Mouse (Mus musculus) adrenal gland, adult 8-10 months (tissue): ENCODE measurements at regions not wholly inside any gene's neighbourhood (a gene's known extent, or its start where the extent isn't known, plus 50 kb on each side); places are given as distances from the start of the nearest gene placed in this dataset.

Source experiments
- DNase-seq: peaks from one replicate; pipeline ENCODE4 v3.0.0; 2022

DNA sequence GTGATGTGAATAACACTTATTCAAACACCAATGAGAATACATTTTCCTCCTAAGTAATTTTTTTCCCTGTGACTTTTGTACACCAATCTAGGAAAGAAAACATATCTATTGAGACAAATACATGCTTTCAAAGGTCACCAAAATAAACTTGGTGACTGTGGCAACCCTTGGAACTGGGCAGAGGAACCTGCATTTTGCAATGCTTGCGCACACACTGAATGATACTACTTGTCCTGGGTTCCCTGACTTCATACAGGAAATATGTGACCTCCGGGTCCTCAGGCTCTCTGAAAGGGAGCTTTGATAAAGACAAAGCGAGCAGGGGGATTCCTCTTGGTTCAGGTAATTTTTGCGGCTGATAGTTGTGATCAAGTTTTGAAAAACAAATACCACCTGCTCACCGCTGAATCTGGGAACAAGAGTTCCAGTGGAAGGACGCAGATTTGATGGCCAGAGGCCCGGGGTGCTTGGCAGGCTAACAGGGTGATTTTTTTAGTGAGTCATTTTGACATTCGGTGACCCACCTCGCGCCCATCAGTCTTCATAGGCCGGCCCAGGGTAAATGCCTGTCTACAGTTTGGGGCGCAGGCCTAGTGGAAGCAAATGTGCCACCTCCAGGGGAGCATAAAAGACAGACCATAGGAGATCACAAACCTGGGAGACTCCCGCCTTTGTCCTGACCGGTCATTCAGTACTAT, 203.0 kb downstream of the Enc1 start:
- DNase-seq = peak; percentile 51

DNA sequence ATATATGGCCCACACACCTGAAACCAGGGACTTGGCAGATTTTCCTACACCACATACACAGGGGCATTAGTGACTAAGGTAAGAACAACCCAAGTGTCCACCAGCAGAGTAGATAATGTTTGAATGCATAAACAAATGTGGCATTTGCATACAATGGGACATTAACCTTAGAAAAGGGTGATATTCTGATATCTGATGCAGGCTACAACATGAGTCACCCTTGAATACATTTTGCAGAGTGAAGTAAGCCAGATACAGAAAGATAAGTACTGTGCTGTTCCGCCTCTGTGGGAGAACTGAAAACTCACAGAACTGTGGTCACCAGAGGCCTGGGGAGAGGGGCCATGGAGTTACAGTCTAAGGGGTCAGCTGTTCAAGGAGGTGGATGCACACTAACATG, 201.9 kb downstream of the Enc1 start:
- no peak for DNase-seq

GRCm38 (mm10) chr13:97442283-97442682, 201.4 kb downstream of the Enc1 start:
- DNase-seq = no peak

DNA sequence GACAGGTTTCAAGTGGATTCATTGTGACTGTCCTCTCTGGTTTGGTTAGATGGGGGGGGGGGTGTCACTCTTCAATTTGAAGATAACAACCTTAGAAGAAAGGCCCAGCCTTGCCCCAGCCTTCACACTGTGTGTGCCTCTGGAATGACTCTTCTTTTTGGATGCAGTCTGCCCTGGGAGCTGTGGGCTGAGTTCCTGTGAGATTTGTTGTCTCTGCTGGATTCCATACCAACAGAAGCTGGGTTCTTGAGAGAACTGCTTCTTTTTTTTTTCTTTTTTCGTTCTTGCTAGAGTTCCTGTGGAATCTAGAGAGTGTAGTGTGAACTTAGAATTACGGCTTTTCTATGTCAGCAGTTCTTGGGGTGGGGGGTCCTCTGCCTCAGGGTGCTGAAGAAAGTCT, 200.9 kb downstream of the Enc1 start:
- no peak for DNase-seq

DNA sequence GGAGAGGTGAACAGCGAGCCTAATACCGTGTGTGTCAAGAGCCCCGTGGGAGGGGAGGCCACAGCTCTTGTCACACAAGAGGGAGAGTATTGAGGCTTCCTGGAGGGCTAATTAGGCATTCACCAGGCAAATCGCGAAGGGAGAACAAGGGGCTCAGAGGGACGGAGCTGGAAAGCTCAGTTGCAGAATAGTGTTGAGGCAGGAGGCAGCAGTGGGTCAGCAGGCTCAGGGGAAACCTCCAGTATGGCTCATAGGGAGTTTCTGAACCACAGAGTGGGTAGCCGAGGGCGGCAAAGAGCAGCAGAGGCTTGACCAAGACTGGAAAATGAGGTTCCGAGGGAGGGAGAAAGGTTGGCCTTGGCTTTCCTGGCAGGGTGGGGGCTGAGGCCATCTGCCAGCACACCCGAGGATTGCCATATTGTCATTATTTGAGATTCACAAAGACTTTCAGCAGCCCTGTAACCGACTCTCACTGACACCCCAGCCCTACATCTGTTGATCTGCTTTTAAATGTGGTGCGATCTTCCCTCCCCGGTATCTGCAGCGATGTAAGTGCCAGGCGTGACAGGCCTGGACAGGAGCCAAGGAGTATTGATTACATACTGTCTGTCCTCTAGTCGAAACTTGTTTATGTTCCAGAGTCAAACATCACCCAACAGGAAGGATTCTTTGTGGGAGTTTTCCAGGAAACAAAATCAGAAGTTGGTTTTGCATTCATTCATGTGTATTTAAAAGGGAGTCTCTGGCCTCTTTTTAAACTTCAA, 198.5 kb downstream of the Enc1 start:
- DNase-seq = no peak

DNA sequence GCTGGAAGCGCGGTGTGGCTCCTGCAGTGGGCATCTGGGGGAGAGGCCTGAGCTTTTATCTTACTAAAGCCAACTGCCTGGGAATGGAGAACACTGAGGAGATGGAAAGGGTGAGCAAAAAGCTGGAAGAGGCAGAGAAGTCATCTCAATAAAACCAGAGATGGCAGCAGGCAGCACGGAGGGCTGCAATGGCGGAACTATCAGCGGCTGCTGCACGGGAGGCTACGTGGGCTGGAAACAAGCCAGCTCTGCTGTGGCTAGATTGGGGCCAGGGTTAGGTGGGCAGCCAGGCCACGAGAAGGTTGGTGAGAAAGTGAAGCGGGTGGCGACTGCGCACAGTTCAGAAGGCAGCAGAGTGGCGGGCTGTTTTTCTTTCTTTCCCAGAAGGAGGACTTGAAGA, 197.8 kb downstream of the Enc1 start:
- no peak for DNase-seq

DNA sequence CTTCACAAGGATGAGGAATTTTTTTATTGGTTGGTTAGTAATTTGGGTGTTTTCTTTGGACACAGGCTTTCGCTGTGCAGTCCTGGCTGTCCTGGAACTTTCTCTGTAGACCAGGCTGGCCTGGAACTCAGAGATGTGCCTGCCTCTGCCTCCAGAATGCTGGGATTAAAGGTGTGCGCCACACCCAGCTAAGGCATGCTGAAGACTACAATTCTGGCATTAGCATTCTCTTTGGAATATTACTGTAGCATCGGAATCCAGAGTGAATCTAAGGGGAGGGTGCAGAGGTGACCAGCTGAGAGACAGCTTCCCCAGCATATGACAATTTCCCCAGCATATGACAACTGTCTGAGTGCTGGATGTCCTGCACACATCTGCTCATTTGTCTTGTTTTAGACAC, 197.4 kb downstream of the Enc1 start:
- no peak for DNase-seq

DNA sequence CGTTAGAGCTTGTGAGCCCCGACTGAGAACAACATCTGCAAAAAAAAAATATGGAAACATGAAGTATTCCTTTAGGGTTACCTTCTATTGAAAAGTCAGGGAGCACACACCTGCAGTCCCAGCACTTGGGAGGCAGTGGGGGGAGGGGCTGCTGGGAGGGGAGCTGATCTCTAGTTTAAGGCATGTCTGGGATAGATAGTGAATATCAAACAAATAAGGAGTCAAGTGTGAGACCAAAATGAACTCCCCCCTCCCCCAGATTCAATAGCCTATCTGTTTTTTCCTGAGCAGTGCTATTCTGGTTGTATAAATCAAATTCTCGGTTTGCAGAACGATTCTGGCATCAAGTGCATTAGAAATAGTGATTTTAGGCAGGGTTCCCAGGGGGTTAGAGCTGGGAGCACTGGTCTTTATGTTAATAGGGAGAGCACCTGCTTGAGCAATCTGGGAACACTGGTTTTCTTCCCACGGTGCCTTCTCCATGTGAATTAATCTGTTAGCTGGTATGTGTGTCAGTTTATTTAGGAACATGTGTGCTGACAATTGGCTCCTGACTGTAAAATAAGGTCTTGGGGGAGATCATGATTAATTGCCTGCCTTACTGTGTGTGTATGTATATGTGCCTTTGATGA, 195.9 kb downstream of the Enc1 start:
- no peak for DNase-seq

DNA sequence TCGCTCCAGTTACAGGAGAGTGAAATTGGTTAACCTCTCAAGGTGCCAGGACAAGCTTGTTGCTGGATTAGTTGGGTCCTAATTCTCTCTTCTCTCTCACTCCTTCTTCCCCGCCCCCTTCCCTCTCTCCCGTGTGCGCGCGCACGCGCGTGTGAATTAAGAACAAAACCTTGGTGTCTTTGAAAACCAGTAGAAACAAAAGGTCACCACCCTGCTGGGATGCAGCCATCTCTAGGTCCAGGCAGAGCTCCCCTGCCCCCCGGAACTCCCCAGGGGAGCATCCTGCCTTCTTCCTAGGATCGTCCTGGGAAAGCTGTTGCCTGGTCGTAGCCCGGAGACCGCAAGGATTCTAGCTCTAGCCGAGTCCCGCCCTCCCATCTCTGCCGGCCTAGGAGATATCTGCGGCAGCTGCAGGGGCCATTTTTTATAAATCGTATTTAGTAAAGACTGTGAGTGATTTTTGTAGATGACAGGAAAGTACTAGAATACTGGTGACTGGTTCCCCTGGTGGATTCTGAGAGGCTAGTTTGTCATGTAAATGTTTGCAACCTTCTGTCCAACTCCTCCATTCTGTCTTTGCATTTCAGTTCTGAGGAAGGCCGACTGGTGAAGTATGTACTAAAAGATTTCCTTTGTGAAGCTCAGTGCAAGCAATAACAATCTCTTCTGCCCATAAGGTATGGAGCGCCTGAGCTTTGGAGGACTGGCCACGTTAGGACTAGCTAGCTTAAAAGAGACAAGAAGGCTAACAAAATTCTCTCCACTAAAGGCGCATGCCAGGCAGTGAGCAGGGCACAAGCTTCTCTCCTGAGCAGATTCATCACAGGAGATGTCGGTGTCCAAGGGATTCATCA, 195.2 kb downstream of the Enc1 start:
- DNase-seq = peak; percentile 37

- DNase-seq = no peak
These were observed 194.3 kb downstream of the Enc1 start for GRCm38 (mm10) chr13:97434961-97435864.

DNA sequence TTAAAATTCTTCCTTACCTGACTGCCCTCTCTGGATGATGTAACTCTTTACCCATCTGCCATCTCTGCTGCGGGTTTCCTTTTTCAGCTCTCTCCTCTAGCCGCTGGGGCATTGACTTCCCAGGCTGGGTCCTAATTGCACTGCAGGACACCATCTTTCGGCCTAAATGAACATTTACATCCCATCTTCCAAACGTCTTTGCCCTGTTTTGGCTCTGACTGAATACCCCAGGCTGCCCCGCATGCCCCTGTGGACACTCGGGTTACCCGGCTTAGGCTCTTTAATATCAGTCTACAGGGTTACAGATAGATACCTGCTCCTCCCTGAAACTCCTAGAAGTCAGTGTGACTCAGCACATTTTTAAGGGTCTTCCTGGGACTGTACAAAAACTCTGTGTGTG, 193.3 kb downstream of the Enc1 start:
- no peak for DNase-seq

DNA sequence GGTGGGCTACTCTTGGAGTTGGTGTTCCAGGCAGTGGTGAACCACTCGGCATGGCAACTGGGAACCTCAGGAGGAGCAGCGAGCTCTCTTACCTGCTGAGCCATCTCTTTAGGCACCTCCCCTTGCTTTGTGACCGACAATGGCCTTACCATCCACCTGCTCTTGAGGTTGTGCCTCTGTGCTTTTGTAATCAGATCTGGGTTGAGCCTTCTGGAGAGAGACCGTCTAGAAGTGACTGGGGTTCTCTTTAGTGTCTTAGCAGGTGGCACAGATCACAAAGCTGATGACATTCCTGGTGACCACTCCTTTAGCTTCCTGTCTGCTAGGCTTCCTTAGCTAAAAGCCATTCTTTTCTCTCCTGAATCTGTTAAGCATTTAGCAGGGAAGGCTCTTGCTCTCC, 191.7 kb downstream of the Enc1 start:
- DNase-seq = no peak

- DNase-seq = no peak
These were observed 190.0 kb downstream of the Enc1 start for GRCm38 (mm10) chr13:97430885-97431284.

GRCm38 (mm10) chr13:97428163-97428562, 187.3 kb downstream of the Enc1 start:
- no peak for DNase-seq

DNA sequence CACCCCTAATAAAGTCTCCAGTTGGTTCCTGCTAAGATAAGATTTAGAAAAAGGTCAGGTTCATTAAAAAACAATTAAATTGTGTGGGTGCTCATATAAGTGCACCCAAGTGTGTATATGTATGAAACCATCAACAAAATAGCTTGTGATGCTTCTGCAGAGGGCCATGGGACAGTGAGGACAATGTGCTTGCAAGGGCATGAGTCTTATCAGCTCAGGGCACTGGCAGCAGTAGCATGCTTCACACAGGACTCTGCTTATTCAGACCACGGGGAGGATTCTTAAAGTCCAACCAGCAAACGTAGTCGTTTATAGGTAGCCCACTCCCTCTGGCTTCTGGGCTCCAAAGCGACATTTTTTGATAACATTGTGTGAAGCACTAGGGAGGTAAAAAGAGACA, 186.6 kb downstream of the Enc1 start:
- DNase-seq = no peak

- DNase-seq = no peak
These were observed 184.8 kb downstream of the Enc1 start for GRCm38 (mm10) chr13:97425731-97426130.

DNA sequence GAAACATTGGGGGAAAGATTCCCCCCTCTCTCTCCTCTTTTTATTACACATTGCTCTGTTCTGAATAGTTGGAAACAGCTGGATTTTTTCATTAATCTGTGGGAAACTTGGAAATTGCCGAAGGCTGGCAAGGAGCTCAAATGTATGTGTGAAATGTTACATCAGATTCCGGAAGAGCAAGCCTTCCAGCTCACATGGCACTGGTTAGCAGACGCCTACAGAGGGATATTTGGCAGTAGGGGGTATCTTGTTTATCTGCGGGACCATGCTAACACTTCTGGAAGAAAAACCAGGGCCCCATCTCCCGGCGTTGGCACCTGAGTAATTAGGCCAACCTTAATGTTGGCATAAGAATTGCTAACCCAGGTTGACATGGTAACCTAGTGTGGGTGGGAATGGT, 183.0 kb downstream of the Enc1 start:
- DNase-seq = no peak

DNA sequence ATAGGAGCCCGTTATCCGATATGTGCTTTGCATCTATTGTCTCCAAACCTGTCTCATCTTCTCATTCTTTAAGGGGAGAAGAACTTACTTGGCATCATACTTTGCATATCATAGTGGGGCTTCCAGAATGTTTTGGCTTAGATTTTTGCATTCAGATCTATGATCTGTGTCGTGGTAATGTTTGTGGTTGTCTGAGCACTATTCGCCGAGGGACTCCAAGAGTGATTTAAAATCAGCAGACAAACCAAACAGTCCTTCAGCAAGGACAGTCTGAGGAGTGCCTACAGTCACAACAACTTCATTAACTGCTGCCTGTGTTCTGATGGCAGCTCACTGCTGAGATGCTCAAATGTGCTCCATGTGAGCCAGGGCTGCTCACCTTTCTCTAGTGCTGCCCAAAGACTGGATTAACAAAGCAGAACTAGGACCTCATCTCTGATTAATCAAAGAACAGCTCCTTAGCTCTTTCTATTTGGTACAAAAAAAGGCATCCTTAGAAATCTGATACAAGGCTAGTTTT, 182.5 kb downstream of the Enc1 start:
- no peak for DNase-seq

GRCm38 (mm10) chr13:97422897-97423296, 182.0 kb downstream of the Enc1 start:
- DNase-seq = no peak

GRCm38 (mm10) chr13:97421831-97422230, 180.9 kb downstream of the Enc1 start:
- no peak for DNase-seq

DNA sequence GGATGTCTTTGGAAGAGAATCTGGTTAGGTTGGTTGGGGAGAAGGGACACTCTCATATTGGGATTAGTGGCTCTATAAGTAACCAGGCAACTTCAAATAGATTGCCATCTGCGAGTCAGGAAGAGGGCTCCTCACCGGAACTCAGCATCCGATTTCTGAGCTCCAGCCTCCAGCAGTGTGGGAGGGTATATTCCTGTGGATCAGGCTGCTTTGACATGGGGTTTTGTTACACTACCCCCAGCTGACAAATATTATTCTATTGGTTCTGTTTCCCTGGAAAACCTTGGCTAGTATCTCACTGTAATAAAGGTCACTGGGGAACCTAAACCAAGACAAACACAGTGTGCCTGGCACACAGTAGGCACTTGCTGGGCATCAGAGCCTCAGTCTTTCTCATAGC, 179.9 kb downstream of the Enc1 start:
- DNase-seq = no peak

DNA sequence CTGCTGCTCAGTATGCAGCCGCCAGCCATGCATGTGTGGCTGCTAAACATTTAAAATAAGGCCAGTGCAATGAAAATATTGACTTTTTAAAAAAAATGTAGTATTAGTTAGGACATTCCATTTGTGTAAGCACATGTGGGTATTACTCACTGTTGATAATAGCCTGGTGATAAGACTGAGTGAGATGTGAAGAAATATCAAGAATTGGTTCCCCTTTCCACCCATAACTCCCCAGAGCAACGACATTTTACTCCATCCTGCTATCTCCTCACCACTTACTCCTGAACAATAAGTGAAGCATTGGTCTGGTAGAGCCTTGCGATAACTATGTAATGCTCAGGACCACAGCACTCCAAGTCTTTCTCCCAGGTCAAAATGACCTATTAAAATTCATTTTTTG, 178.2 kb downstream of the Enc1 start:
- no peak for DNase-seq
